Mouse (Mus musculus): ENCODE results near the gene Tcp10b. TPM values are rescaled to one million over a fixed set of nuclear protein-coding genes. Genes with fewer than 3 reads are reported as not detected.
"Not testable (repeated sequence)": the region's sequence is repeated elsewhere in the genome, so short reads cannot be mapped to it uniquely, and the experiment has no call there.

The Tcp10b gene
- 0.16 TPM in 1 of 2 replicates, not detected in the other for polyA plus RNA-seq (2014; fragmentation: Nextera tagmentation; extraction: Ambion mirVana)

- not testable (repeated sequence) for DNase-seq (ENCODE audit: low spot score); H3K9ac ChIP-seq (ENCODE audit: low read length); H3K4me1 ChIP-seq (replicated peaks; ENCODE audit: control insufficient read depth, insufficient read depth, low read length); H3K4me2 ChIP-seq (ENCODE audit: low read depth, low read length, severe bottlenecking); H3K36me3 ChIP-seq (ENCODE audit: control insufficient read depth, insufficient read depth, low read length); H3K27me3 ChIP-seq (ENCODE audit: control insufficient read depth, insufficient read depth, low read length); ATAC-seq (replicated peaks; ENCODE audit: low FRiP score); H3K27ac ChIP-seq (ENCODE audit: low read depth, low read length); H3K4me3 ChIP-seq (ENCODE audit: low read depth, low read length); H3K9me3 ChIP-seq (ENCODE audit: control insufficient read depth, low read length)
- WGBS, result 95% methylated on average over 4 of the region's 4 CpGs
These were observed at the start of gene Tcp10b for GRCm38 (mm10) chr17:13060804-13061203. Tcp10b (plus strand) TSS chr17:13061104.

- Histone ChIP-seq H3K9ac (ENCODE audit: low read length) (no peak overlapping the region), H3K27ac (ENCODE audit: low read depth, low read length) (no peak overlapping the region), H3K9me3 (ENCODE audit: control insufficient read depth, low read length) (no peaks in the 10 kb centered on the region), H3K4me2 (ENCODE audit: low read depth, low read length, severe bottlenecking) (no peak overlapping the region), H3K4me3 (ENCODE audit: low read depth, low read length) (no peak overlapping the region), H3K27me3 (ENCODE audit: control insufficient read depth, insufficient read depth, low read length) (no peaks in the 10 kb centered on the region), H3K36me3 (ENCODE audit: control insufficient read depth, insufficient read depth, low read length) (peaks cover 4% of the 10 kb centered on the region; the same call in 1 of the 2 replicates), H3K4me1 (replicated peaks; ENCODE audit: control insufficient read depth, insufficient read depth, low read length) (peaks cover 5% of the 10 kb centered on the region; the same call in 1 of the 2 replicates)
- no peak for ATAC-seq (replicated peaks; ENCODE audit: low FRiP score)
- DNase-seq (ENCODE audit: low spot score), result no peak
- WGBS, result 70% methylated on average over 3 of the region's 3 CpGs
These were observed 47.6 kb upstream of the Tcp10b start for GRCm38 (mm10) chr17:13013316-13013715.

- not testable (repeated sequence) for H3K9me3 ChIP-seq (ENCODE audit: control insufficient read depth, low read length); H3K27ac ChIP-seq (ENCODE audit: low read depth, low read length); H3K36me3 ChIP-seq (ENCODE audit: control insufficient read depth, insufficient read depth, low read length); DNase-seq (ENCODE audit: low spot score); H3K4me3 ChIP-seq (ENCODE audit: low read depth, low read length); H3K27me3 ChIP-seq (ENCODE audit: control insufficient read depth, insufficient read depth, low read length); H3K9ac ChIP-seq (ENCODE audit: low read length); H3K4me1 ChIP-seq (replicated peaks; ENCODE audit: control insufficient read depth, insufficient read depth, low read length); ATAC-seq (replicated peaks; ENCODE audit: low FRiP score); H3K4me2 ChIP-seq (ENCODE audit: low read depth, low read length, severe bottlenecking)
- WGBS, result 72% methylated on average over 3 of the region's 12 CpGs
These were observed 24.2 kb upstream of the Tcp10b start for GRCm38 (mm10) chr17:13036627-13037192.

DNA sequence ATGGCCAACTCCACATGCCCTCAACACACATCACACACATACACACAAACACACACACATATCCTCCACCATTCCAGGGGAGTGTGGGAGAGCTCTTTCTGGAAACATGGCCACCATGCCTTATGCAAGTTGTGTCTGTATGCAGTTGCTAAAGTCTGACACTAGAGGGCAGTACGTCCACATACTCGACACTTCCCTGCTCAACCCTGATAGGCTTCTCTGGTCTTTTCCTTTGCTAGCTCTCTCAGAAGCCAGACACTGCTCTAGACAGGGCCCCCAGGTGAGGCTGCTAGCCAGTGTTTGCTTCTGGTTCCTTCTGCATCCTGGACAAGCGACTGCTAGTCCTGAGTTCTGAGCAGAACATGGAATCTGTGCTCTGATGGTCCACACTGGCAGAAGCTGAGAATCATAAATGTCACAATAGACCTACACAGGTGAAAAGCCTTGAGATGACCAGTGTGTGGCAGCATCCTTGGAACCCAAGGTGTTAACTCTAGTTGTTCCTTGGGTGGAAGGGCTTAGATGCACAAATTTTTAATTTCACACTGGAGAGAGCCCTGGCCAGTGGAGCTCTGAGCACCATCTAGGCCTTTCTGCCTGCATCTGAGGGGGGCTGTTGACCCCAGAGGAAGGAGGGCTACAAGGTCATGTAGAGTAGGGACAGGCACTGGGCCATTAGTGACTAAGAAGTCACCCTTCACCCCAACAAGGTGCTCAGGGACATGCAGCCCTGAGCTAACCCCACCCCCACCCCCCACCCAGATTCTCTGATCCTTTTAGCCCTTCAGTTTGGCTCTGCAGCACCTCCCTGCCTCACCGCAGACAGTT is 16.8 kb upstream of the Tcp10b start:
- ATAC-seq (replicated peaks; ENCODE audit: low FRiP score), result peak; percentile 81
- DNase-seq (ENCODE audit: low spot score), result peak; percentile 60
- not testable (repeated sequence) for H3K9me3 ChIP-seq (ENCODE audit: control insufficient read depth, low read length); H3K27ac ChIP-seq (ENCODE audit: low read depth, low read length); H3K9ac ChIP-seq (ENCODE audit: low read length); H3K36me3 ChIP-seq (ENCODE audit: control insufficient read depth, insufficient read depth, low read length); H3K27me3 ChIP-seq (ENCODE audit: control insufficient read depth, insufficient read depth, low read length); H3K4me1 ChIP-seq (replicated peaks; ENCODE audit: control insufficient read depth, insufficient read depth, low read length); H3K4me2 ChIP-seq (ENCODE audit: low read depth, low read length, severe bottlenecking); H3K4me3 ChIP-seq (ENCODE audit: low read depth, low read length)
- 7% methylated on average over 3 of the region's 4 CpGs for WGBS

GRCm38 (mm10) chr17:13052124-13052813 is 8.6 kb upstream of the Tcp10b start, which contains the start of gene Gpr31b:
Gpr31b (minus strand) TSS chr17:13052296.
- H3K4me1 ChIP-seq (replicated peaks; ENCODE audit: control insufficient read depth, insufficient read depth, low read length); DNase-seq (ENCODE audit: low spot score): not testable (repeated sequence)
- 83% methylated on average over 1 of the region's 8 CpGs for WGBS

DNA sequence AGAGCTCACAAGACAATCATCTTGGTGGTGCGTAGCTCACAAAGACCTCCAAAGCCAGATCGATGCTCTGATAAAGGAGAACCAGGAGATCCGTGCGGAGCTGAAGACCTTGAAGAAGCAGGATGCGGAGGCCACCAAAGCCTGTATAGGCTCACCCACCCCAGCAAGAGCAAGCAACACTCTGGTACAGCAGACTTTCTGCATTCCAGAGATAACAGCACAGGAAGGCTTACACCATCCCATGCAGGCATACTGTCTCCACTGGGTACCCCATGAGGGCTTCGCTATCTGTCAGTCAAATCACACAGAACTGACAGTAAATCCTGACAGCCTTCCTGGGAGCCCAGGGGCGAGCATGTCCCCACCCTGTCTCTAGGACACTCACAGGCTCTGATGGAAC is 2.0 kb downstream of the Tcp10b start:
- H3K4me1 ChIP-seq (replicated peaks; ENCODE audit: control insufficient read depth, insufficient read depth, low read length); H3K4me2 ChIP-seq (ENCODE audit: low read depth, low read length, severe bottlenecking); H3K27ac ChIP-seq (ENCODE audit: low read depth, low read length); H3K4me3 ChIP-seq (ENCODE audit: low read depth, low read length); DNase-seq (ENCODE audit: low spot score); H3K9ac ChIP-seq (ENCODE audit: low read length); ATAC-seq (replicated peaks; ENCODE audit: low FRiP score); H3K36me3 ChIP-seq (ENCODE audit: control insufficient read depth, insufficient read depth, low read length); H3K27me3 ChIP-seq (ENCODE audit: control insufficient read depth, insufficient read depth, low read length); H3K9me3 ChIP-seq (ENCODE audit: control insufficient read depth, low read length): not testable (repeated sequence)
- WGBS, result 94% methylated on average over 1 of the region's 7 CpGs

More at GRCm38 (mm10) chr17:13052124-13052813, 8.6 kb upstream of the Tcp10b start, which contains the start of gene Gpr31b:
- not testable (repeated sequence) for H3K4me2 ChIP-seq (ENCODE audit: low read depth, low read length, severe bottlenecking); H3K27me3 ChIP-seq (ENCODE audit: control insufficient read depth, insufficient read depth, low read length); ATAC-seq (replicated peaks; ENCODE audit: low FRiP score); H3K9me3 ChIP-seq (ENCODE audit: control insufficient read depth, low read length); H3K36me3 ChIP-seq (ENCODE audit: control insufficient read depth, insufficient read depth, low read length); H3K27ac ChIP-seq (ENCODE audit: low read depth, low read length); H3K4me3 ChIP-seq (ENCODE audit: low read depth, low read length); H3K9ac ChIP-seq (ENCODE audit: low read length)

DNA sequence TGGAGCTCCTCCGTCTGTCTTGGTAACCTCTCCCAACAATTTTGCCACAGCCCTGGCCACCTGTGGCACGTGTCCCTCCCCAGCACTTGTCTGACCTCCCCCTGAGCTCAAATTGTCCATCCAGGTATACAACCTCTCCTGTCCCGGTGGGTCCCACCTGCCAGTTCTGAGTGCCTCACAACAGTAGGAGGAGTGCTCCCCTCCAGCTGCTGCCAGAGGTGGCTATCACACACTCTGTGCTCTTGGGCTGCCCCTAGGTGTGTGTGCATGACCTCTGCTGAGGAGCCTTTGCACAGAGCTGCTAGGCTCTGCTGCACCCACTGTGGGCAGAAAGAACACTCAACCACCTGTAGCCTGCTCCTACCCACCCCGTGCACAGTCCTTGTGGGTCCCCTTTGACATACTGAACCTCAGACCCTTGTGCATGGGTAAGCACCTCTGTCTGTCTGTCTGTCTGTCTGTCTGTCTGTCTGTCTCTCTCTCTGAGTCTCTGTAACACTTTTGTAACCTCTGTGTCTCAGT is 7.0 kb downstream of the Tcp10b start:
- WGBS, result 71% methylated on average over 1 of the region's 4 CpGs
- not testable (repeated sequence) for H3K4me2 ChIP-seq (ENCODE audit: low read depth, low read length, severe bottlenecking); H3K4me1 ChIP-seq (replicated peaks; ENCODE audit: control insufficient read depth, insufficient read depth, low read length); H3K36me3 ChIP-seq (ENCODE audit: control insufficient read depth, insufficient read depth, low read length); H3K9me3 ChIP-seq (ENCODE audit: control insufficient read depth, low read length); H3K27ac ChIP-seq (ENCODE audit: low read depth, low read length); H3K4me3 ChIP-seq (ENCODE audit: low read depth, low read length); ATAC-seq (replicated peaks; ENCODE audit: low FRiP score); H3K9ac ChIP-seq (ENCODE audit: low read length); H3K27me3 ChIP-seq (ENCODE audit: control insufficient read depth, insufficient read depth, low read length); DNase-seq (ENCODE audit: low spot score)

- ATAC-seq (replicated peaks; ENCODE audit: low FRiP score); H3K9ac ChIP-seq (ENCODE audit: low read length); H3K4me3 ChIP-seq (ENCODE audit: low read depth, low read length); H3K36me3 ChIP-seq (ENCODE audit: control insufficient read depth, insufficient read depth, low read length); H3K27me3 ChIP-seq (ENCODE audit: control insufficient read depth, insufficient read depth, low read length); H3K4me1 ChIP-seq (replicated peaks; ENCODE audit: control insufficient read depth, insufficient read depth, low read length); DNase-seq (ENCODE audit: low spot score); H3K4me2 ChIP-seq (ENCODE audit: low read depth, low read length, severe bottlenecking); H3K9me3 ChIP-seq (ENCODE audit: control insufficient read depth, low read length); H3K27ac ChIP-seq (ENCODE audit: low read depth, low read length): not testable (repeated sequence)
- 82% methylated on average over 3 of the region's 5 CpGs for WGBS
These were observed 8.3 kb downstream of the Tcp10b start for GRCm38 (mm10) chr17:13069227-13069626.

All from forebrain, embryonic 11.5 days (tissue).